15 mouse cellular contexts compared by ENCODE assay signal in the genomic region with DNA sequence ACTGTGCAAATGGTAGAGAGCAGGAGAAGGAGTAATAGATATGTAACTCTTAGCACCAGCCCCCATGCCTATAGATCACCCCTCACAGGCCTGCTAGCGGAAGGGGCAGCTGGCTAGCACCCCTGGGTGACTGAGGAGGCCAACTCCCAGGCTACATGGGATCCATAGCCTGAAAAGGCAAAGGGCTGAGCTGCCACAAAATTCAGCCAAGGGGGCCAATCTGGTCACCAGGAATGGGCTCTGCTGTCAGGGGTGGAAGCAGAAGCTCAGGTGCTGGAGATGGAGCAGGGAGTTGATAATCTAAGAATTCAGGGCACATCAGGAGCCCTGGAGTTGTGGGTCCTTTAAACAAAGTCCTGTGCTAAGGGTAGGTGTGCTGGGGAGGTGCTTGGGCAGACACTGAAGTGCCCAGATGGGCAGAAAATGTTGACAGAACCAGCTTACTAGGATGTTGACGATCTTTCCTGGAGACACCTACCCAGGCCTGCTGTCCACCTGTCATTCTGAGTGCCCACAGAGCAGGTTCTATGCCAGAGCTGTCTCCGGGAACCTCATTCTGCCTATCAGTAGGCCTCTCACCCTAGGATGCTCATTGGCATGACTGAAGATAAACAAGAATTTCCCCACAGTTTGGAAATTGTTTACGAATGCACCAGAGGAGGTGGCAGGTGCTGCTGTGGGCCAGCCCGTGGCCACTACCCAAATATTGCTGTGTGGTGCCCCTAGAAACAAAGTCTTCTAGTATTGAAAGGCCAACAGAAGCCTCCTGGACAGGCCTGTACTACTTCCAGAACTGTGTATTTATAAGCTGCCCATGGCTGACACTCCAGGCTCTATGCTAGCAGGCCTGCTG. TPM values are rescaled to one million over a fixed set of nuclear protein-coding genes. Genes with fewer than 3 reads are reported as not detected.
DNase-seq lines count a peak whose midpoint lies in the region; ATAC-seq and TF ChIP-seq lines count a peak whose summit lies in the region.
"Had no signal": no experiment of that assay in that cellular context is flagged by ENCODE, and none has a peak within 500 bp of the region (broad histone marks: within the 10 kb centered on the region; RNA-seq: fewer than 3 reads in every experiment).

No protein-coding gene starts in this region.

- H3K27me3 ChIP-seq in hindbrain, embryonic 10.5 days (ENCODE audit: insufficient read depth, poor library complexity, severe bottlenecking), result no peaks in the 10 kb centered on the region
- H3K27me3 ChIP-seq in hindbrain, embryonic 14.5 days (ENCODE audit: control insufficient read depth, insufficient read depth, low read length), result no peaks in the 10 kb centered on the region
- no peaks in the 10 kb centered on the region for H3K27me3 ChIP-seq in E14TG2a.4 (ENCODE audit: insufficient read depth, low read length)
- H3K27me3 ChIP-seq in cerebellum, adult 2 months (ENCODE audit: control insufficient read depth, insufficient read depth, low read length), result no peaks in the 10 kb centered on the region
- H3K27me3 ChIP-seq in limb, embryonic 10.5 days (ENCODE audit: low read depth, poor library complexity, severe bottlenecking), result no peaks in the 10 kb centered on the region
- H3K27me3 ChIP-seq: kidney, embryonic 15.5 days; liver, embryonic 12.5 days; midbrain, embryonic 12.5 days had no signal

- peaks cover 9% of the 10 kb centered on the region for H3K4me1 ChIP-seq in hindbrain, embryonic 10.5 days (replicated peaks)
- 0 out of 2 replicates have a peak, but pooled peaks cover 5% of the 10 kb centered on the region for H3K4me1 ChIP-seq in hindbrain, embryonic 14.5 days (replicated peaks; ENCODE audit: control insufficient read depth, insufficient read depth, low read length)
- H3K4me1 ChIP-seq in E14TG2a.4 (replicated peaks; ENCODE audit: low read depth, low read length), result peaks cover 56% of the 10 kb centered on the region
- H3K4me1 ChIP-seq in cerebellum, adult 2 months (ENCODE audit: control insufficient read depth, insufficient read depth, low read length), result peaks cover 46% of the 10 kb centered on the region
- H3K4me1 ChIP-seq in limb, embryonic 10.5 days, result peaks cover 10% of the 10 kb centered on the region

- no peak overlapping the region for H3K4me3 ChIP-seq in hindbrain, embryonic 10.5 days
- no peak overlapping the region for H3K4me3 ChIP-seq in hindbrain, embryonic 14.5 days (replicated peaks; ENCODE audit: low read length)
- H3K4me3 ChIP-seq in E14TG2a.4 (replicated peaks; ENCODE audit: low read length), result 0 out of 2 replicates have a peak overlapping the region, but pooled peaks have one; percentile 7
- no peak overlapping the region for H3K4me3 ChIP-seq in cerebellum, adult 2 months (replicated peaks; ENCODE audit: insufficient read depth, low read depth, low read length)
- H3K4me3 ChIP-seq in limb, embryonic 10.5 days, result no peak overlapping the region
- H3K4me3 ChIP-seq: kidney, embryonic 15.5 days; liver, embryonic 12.5 days; midbrain, embryonic 12.5 days had no signal

- TF ChIP-seq POLR2A in cerebellum, adult 2 months (IDR thresholded peaks at IDR 0.05; ENCODE audit: borderline replicate concordance, insufficient read depth, low read length), result no peak

- no peak overlapping the region for H3K9ac ChIP-seq in hindbrain, embryonic 14.5 days
- H3K9ac ChIP-seq: kidney, embryonic 15.5 days; liver, embryonic 12.5 days; lung, embryonic 14.5 days; midbrain, embryonic 12.5 days had no signal

- peaks cover 58% of the 10 kb centered on the region for H3K36me3 ChIP-seq in hindbrain, embryonic 10.5 days
- H3K36me3 ChIP-seq in hindbrain, embryonic 14.5 days (replicated peaks; ENCODE audit: control insufficient read depth, insufficient read depth), result peaks cover 67% of the 10 kb centered on the region
- H3K36me3 ChIP-seq in E14TG2a.4 (ENCODE audit: insufficient read depth, low read length), result no peaks in the 10 kb centered on the region
- peaks cover 58% of the 10 kb centered on the region for H3K36me3 ChIP-seq in limb, embryonic 10.5 days

- no peak for TF ChIP-seq CTCF in E14TG2a.4 (conservative IDR thresholded peaks at IDR 0.05; ENCODE audit: low read length)
- TF ChIP-seq CTCF in cerebellum, adult 2 months (IDR thresholded peaks at IDR 0.05; ENCODE audit: borderline replicate concordance, insufficient read depth, low read depth, low read length), result no peak

- no peaks in the 10 kb centered on the region for H3K9me3 ChIP-seq in hindbrain, embryonic 10.5 days
- no peaks in the 10 kb centered on the region for H3K9me3 ChIP-seq in hindbrain, embryonic 14.5 days (ENCODE audit: control insufficient read depth, low read length)
- H3K9me3 ChIP-seq in E14TG2a.4 (ENCODE audit: low read length), result peaks cover 12% of the 10 kb centered on the region
- no peaks in the 10 kb centered on the region for H3K9me3 ChIP-seq in limb, embryonic 10.5 days (replicated peaks)
- H3K9me3 ChIP-seq: G1E; kidney, embryonic 15.5 days; liver, embryonic 12.5 days; midbrain, embryonic 12.5 days had no signal

- no peak for DNase-seq in hindbrain, embryonic 10.5 days (ENCODE audit: low spot score)
- DNase-seq in hindbrain, embryonic 14.5 days (ENCODE audit: low spot score), result no peak
- DNase-seq in cerebellum, adult 2 months, result peak; percentile 55 to 60
- DNase-seq in limb, embryonic 10.5 days (ENCODE audit: low spot score), result peak; percentile 19
- DNase-seq in kidney, adult 8-10 months, result no peak
- no peak for DNase-seq in liver
- DNase-seq: adrenal gland, adult 2 months; embryo, embryonic 11 days; lung, embryonic 14.5 days had no signal

- no peak for ATAC-seq in hindbrain, embryonic 14.5 days (ENCODE audit: low FRiP score)
- ATAC-seq: forebrain, embryonic 14.5 days; liver, embryonic 12.5 days had no signal

- 0 out of 2 replicates have a peak overlapping the region, but pooled peaks have one; percentile 3 for H3K27ac ChIP-seq in hindbrain, embryonic 10.5 days
- H3K27ac ChIP-seq in hindbrain, embryonic 14.5 days, result no peak overlapping the region
- peak overlapping the region; percentile 62 for H3K27ac ChIP-seq in cerebellum, adult 2 months (ENCODE audit: insufficient read depth, low read length)
- no peak overlapping the region for H3K27ac ChIP-seq in limb, embryonic 10.5 days
- H3K27ac ChIP-seq: kidney, embryonic 15.5 days; liver, embryonic 12.5 days; midbrain, embryonic 12.5 days had no signal

- no peak overlapping the region for H3K4me2 ChIP-seq in hindbrain, embryonic 14.5 days (replicated peaks)
- H3K4me2 ChIP-seq: kidney, embryonic 15.5 days; liver, embryonic 12.5 days; lung, embryonic 14.5 days; midbrain, embryonic 12.5 days had no signal

- 68% methylated on average over 5 of the region's 5 CpGs for WGBS in hindbrain, embryonic 10.5 days
- 71% methylated on average over 5 of the region's 5 CpGs for WGBS in hindbrain, embryonic 14.5 days
- 26% methylated on average over 5 of the region's 5 CpGs for WGBS in cerebellum, adult 2 months
- WGBS in limb, embryonic 10.5 days, result 72% methylated on average over 5 of the region's 5 CpGs

RNA-seq across cellular contexts. Expression of a gene that starts 5.4 kb away (rescaled TPM):
- polyA plus RNA-seq in hindbrain, embryonic 10.5 days (2016; fragmentation: Nextera tagmentation; extraction: Ambion mirVana), result 35.0 and 46.0 TPM in 2 replicates
- polyA plus RNA-seq in hindbrain, embryonic 14.5 days (2014; fragmentation: Nextera tagmentation; extraction: Ambion mirVana), result 12.1 and 14.1 TPM in 2 replicates
- polyA plus RNA-seq in cerebellum, adult 2 months (2012; rRNA removed), result 11.0 TPM in 2 replicates
- polyA plus RNA-seq in limb, embryonic 10.5 days (2016; fragmentation: Nextera tagmentation; extraction: Ambion mirVana), result 56.7 and 58.0 TPM in 2 replicates

RNA-seq across cellular contexts. Expression of a gene that starts 5.5 kb away (rescaled TPM):
- polyA plus RNA-seq in hindbrain, embryonic 10.5 days (2016; fragmentation: Nextera tagmentation; extraction: Ambion mirVana), result 0.54 and 0.56 TPM in 2 replicates
- 0.47 and 0.98 TPM in 2 replicates for polyA plus RNA-seq in hindbrain, embryonic 14.5 days (2014; fragmentation: Nextera tagmentation; extraction: Ambion mirVana)
- 0.82 and 1.0 TPM in 2 replicates for polyA plus RNA-seq in cerebellum, adult 2 months (2012; rRNA removed)
- 0.59 and 0.63 TPM in 2 replicates for polyA plus RNA-seq in limb, embryonic 10.5 days (2016; fragmentation: Nextera tagmentation; extraction: Ambion mirVana)
- polyA plus RNA-seq: G1E had no signal

RNA-seq across cellular contexts. Expression of a gene that starts 12.7 kb away (rescaled TPM):
- 21.6 and 26.3 TPM in 2 replicates for polyA plus RNA-seq in hindbrain, embryonic 10.5 days (2016; fragmentation: Nextera tagmentation; extraction: Ambion mirVana)
- polyA plus RNA-seq in hindbrain, embryonic 14.5 days (2014; fragmentation: Nextera tagmentation; extraction: Ambion mirVana), result 32.9 and 34.1 TPM in 2 replicates
- 91.6 and 96.5 TPM in 2 replicates for polyA plus RNA-seq in cerebellum, adult 2 months (2012; rRNA removed)
- polyA plus RNA-seq in limb, embryonic 10.5 days (2016; fragmentation: Nextera tagmentation; extraction: Ambion mirVana), result 13.2 and 25.3 TPM in 2 replicates

Comparison
In these comparisons a context has a peak if more than half of its experiments do, and no peak if none do; other contexts are left out.
1. H3K27ac ChIP-seq: peak in hindbrain, embryonic 10.5 days (single experiment) and cerebellum, adult 2 months (single experiment); none in hindbrain, embryonic 14.5 days (single experiment) and limb, embryonic 10.5 days (single experiment).
2. DNase-seq: peak in cerebellum, adult 2 months (2 of 2) and limb, embryonic 10.5 days (single experiment); none in hindbrain, embryonic 10.5 days (single experiment), hindbrain, embryonic 14.5 days (single experiment), kidney, adult 8-10 months (0 of 2) and liver (single experiment).